Mouse (Mus musculus): ENCODE data around the gene Defb18. TPM values are rescaled to one million over a fixed set of nuclear protein-coding genes. Genes with fewer than 3 reads are reported as not detected.

The Defb18 gene
- total and polyA plus RNA-seq, 2 experiments from 2014 or later: not detected

DNA sequence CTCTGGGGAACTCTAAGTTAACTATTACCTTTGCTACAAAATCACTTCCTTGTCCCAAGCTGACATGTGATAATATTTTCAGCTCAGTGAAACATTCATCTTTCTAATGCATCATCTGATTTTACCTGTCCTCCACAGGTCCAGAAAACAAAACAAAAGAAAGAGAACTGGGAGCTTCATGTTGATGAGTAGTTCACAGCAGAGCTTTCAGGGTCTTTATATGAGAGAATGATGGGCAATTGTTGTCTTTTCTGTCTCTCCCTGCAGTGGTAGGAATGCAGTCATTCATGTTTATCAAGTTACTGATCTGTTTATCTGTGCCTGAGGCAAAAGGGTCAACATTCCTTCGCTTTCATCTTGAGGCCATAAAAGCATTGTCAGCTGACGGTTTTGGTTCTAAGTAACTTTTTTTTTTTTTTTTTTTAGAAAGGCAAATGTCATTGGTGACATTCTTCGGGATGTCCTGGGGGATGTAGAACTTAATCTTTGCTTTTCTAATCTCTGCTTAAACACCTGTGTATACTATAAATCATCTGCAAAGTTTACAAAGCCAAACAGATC, 13.8 kb downstream of the Defb18 start:
- WGBS: 18% methylated on average over 3 of the region's 3 CpGs
- Histone ChIP-seq H3K36me3 (replicated peaks; ENCODE audit: control insufficient read depth, insufficient read depth, low read length) (no peaks in the 10 kb centered on the region), H3K4me3 (ENCODE audit: low read depth, low read length) (no peak overlapping the region), H3K4me2 (ENCODE audit: low read depth, low read length) (no peak overlapping the region), H3K9me3 (replicated peaks; ENCODE audit: control insufficient read depth, low read length) (no peaks in the 10 kb centered on the region), H3K9ac (replicated peaks; ENCODE audit: low read depth, low read length) (no peak overlapping the region), H3K27me3 (ENCODE audit: control insufficient read depth, insufficient read depth, low read length) (no peaks in the 10 kb centered on the region), H3K4me1 (ENCODE audit: control insufficient read depth, insufficient read depth) (no peaks in the 10 kb centered on the region), H3K27ac (ENCODE audit: low read depth) (no peak overlapping the region)
- DNase-seq (ENCODE audit: low spot score) (no peak), ATAC-seq (ENCODE audit: insufficient read depth, low read depth) (no peak)
- TF ChIP-seq EP300 (IDR thresholded peaks at IDR 0.05; ENCODE audit: low read depth) (no peak), CTCF (IDR thresholded peaks at IDR 0.05; ENCODE audit: low read depth) (no peak)

DNA sequence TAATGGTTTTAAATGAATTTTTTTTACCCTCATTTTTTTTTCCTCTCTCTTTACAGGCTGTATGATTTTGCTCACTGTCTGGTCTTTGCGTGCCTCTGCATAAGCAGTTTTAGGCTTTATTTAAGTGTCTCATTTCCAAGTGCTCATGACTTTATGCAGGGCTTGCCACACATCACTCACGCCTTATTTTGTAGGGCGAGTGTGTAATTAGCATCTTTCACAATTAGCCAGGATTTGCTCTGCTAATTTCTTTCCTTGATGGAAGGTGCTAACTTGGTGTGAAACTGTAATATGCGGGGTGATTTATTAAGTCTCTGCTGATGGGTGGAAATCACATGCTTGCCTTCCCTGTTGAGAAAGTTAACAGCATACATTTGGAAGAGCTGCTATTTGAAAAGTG, 45.5 kb downstream of the Defb18 start:
- Histone ChIP-seq H3K27me3 (ENCODE audit: control insufficient read depth, insufficient read depth, low read length) (no peaks in the 10 kb centered on the region), H3K27ac (ENCODE audit: low read depth) (no peak overlapping the region), H3K4me1 (ENCODE audit: control insufficient read depth, insufficient read depth) (no peaks in the 10 kb centered on the region), H3K9ac (replicated peaks; ENCODE audit: low read depth, low read length) (no peak overlapping the region), H3K4me2 (ENCODE audit: low read depth, low read length) (no peak overlapping the region), H3K4me3 (ENCODE audit: low read depth, low read length) (no peak overlapping the region), H3K9me3 (replicated peaks; ENCODE audit: control insufficient read depth, low read length) (no peaks in the 10 kb centered on the region), H3K36me3 (replicated peaks; ENCODE audit: control insufficient read depth, insufficient read depth, low read length) (no peaks in the 10 kb centered on the region)
- no peak for DNase-seq (ENCODE audit: low spot score)
- WGBS: 50% methylated on average over 4 of the region's 4 CpGs
- TF ChIP-seq EP300 (IDR thresholded peaks at IDR 0.05; ENCODE audit: low read depth): no peak
- no peak for TF ChIP-seq CTCF (IDR thresholded peaks at IDR 0.05; ENCODE audit: low read depth)
- ATAC-seq (ENCODE audit: insufficient read depth, low read depth): no peak

DNA sequence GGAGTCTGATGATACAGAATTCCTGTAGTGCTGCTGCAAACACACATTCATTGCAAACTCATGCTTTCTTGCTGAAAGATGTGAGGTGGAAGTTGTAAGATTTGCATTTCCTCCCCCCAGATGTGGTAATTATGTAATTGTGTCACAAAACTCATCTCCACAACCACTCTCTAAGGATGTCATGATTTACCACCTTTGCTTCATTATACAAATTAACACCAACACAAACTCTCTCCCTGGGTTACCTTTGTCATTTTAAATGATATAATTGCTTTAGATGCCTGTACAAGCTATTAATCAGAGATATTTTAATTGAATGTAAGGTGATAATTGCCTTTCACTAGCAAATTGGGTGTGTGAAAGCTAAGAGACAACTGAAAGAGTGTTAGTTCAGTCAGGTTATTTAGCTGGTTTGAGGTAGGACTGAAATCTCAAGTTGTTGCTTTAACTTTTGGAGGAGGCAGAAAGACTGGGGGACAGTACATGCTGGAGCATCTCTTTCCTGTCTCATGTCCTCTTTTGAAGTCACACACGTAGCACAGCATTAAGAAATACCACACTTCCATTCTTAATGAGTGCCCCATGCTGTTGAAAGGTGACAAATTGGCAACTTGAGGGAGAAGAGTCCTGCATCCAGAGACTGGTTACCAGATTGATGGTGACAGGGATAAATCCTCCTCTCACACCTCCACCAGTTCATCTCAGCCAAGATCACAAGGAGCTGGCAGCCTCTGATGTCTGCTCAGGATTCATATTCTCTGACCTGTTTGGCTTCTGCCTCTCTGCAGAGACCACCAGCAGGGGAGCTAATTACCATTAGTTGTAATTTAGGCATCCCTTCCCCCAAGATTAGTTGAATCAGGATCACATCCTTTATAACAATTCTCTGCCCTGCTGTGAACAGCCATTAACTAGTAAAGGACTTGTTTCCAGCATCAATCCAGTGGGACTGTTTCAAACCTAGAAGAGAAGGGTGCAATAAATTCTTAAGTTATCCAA, 46.2 kb downstream of the Defb18 start:
- ATAC-seq (ENCODE audit: insufficient read depth, low read depth) (no peak), DNase-seq (ENCODE audit: low spot score) (no peak)
- H3K36me3 ChIP-seq (replicated peaks; ENCODE audit: control insufficient read depth, insufficient read depth, low read length): no peaks in the 10 kb centered on the region
- no peak overlapping the region for H3K9ac ChIP-seq (replicated peaks; ENCODE audit: low read depth, low read length)
- 14% methylated on average over 1 of the region's 1 CpGs for WGBS
- H3K27ac ChIP-seq (ENCODE audit: low read depth): no peak overlapping the region
- H3K4me2 ChIP-seq (ENCODE audit: low read depth, low read length): no peak overlapping the region
- no peaks in the 10 kb centered on the region for H3K4me1 ChIP-seq (ENCODE audit: control insufficient read depth, insufficient read depth)
- no peaks in the 10 kb centered on the region for H3K9me3 ChIP-seq (replicated peaks; ENCODE audit: control insufficient read depth, low read length)
- H3K4me3 ChIP-seq (ENCODE audit: low read depth, low read length): no peak overlapping the region
- TF ChIP-seq CTCF (IDR thresholded peaks at IDR 0.05; ENCODE audit: low read depth) (no peak), EP300 (IDR thresholded peaks at IDR 0.05; ENCODE audit: low read depth) (no peak)
- no peaks in the 10 kb centered on the region for H3K27me3 ChIP-seq (ENCODE audit: control insufficient read depth, insufficient read depth, low read length)

Other genes with a start within 250 kb of the Defb18 start
- not detected in 2 replicates for gene Crisp4, start 91.5 kb downstream of the Defb18 start, total RNA-seq (2014; rRNA removed; ENCODE audit: low replicate concordance)
- gene Crisp4, start 91.5 kb downstream of the Defb18 start, polyA plus RNA-seq (2015; fragmentation: Nextera tagmentation; extraction: Ambion mirVana): not detected in 2 replicates
- gene Defb41, start 27.7 kb upstream of the Defb18 start, total RNA-seq (2014; rRNA removed; ENCODE audit: low replicate concordance): not detected in 2 replicates
- gene Defb41, start 27.7 kb upstream of the Defb18 start, polyA plus RNA-seq (2015; fragmentation: Nextera tagmentation; extraction: Ambion mirVana): not detected in 2 replicates

All from heart, postnatal 0 days (tissue).